Mouse (Mus musculus): ENCODE results near the gene Fgf15. TPM values are rescaled to one million over a fixed set of nuclear protein-coding genes. Genes with fewer than 3 reads are reported as not detected.
"Not testable (repeated sequence)": the region's sequence is repeated elsewhere in the genome, so short reads cannot be mapped to it uniquely, and the experiment has no call there.

Fgf15 gene
- polyA plus RNA-seq, 1 experiment from 2014 or later = 0.07 TPM

- Histone ChIP-seq H3K4me2 (no peak overlapping the region), H3K9me3 (replicated peaks) (no peaks in the 10 kb centered on the region), H3K4me3 (replicated peaks) (no peak overlapping the region), H3K36me3 (no peaks in the 10 kb centered on the region), H3K4me1 (replicated peaks) (no peaks in the 10 kb centered on the region), H3K9ac (no peak overlapping the region), H3K27ac (no peak overlapping the region), H3K27me3 (peaks cover 93% of the 10 kb centered on the region)
- WGBS (ENCODE audit: insufficient replicate concordance) = 5% methylated on average over 11 of the region's 11 CpGs
- DNase-seq (no peak), ATAC-seq (ENCODE audit: low read depth) (no peak)
Measured at GRCm38 (mm10) chr7:144863196-144863595, 33.1 kb upstream of the Fgf15 start.

DNA sequence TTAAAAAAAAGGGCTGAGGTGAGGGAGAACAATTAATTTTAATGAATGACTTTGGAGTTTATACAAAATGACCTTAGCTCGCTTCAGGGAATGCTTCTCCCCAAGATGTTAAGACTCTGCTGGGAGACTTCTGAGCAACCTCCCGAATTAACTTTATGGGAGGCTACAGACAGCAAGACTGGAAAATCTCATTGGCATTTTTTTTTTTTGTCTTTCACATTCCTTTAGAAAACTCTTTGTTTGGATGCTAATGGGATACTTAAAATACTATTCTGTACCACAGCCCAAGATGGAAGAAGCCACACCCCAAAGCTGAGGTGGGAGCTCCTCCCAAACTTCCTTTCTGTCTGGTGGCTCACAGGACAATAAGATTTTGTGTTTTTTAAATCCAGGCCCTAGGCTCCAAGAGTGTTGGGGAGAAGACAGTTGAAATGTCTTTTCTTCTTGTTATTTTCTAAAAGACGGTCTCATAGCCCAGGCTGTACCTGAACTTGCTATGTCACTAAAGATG lies 32.1 kb upstream of the Fgf15 start:
- no peak overlapping the region for H3K4me3 ChIP-seq (replicated peaks)
- H3K27me3 ChIP-seq = peaks cover 88% of the 10 kb centered on the region
- H3K4me1 ChIP-seq (replicated peaks) = no peaks in the 10 kb centered on the region
- H3K4me2 ChIP-seq = no peak overlapping the region
- H3K9ac ChIP-seq = no peak overlapping the region
- ATAC-seq (ENCODE audit: low read depth) (no peak), DNase-seq (no peak)
- no peak overlapping the region for H3K27ac ChIP-seq
- H3K36me3 ChIP-seq = no peaks in the 10 kb centered on the region
- no peaks in the 10 kb centered on the region for H3K9me3 ChIP-seq (replicated peaks)
- WGBS (ENCODE audit: insufficient replicate concordance) = 44% methylated on average over 3 of the region's 3 CpGs

GRCm38 (mm10) chr7:144867161-144867560 lies 29.2 kb upstream of the Fgf15 start:
- peaks cover 58% of the 10 kb centered on the region for H3K27me3 ChIP-seq
- H3K9ac ChIP-seq = no peak overlapping the region
- H3K4me1 ChIP-seq (replicated peaks) = no peaks in the 10 kb centered on the region
- WGBS (ENCODE audit: insufficient replicate concordance) = 45% methylated on average over 4 of the region's 4 CpGs
- H3K27ac ChIP-seq = no peak overlapping the region
- H3K4me3 ChIP-seq (replicated peaks) = no peak overlapping the region
- DNase-seq (no peak), ATAC-seq (ENCODE audit: low read depth) (no peak)
- H3K36me3 ChIP-seq = no peaks in the 10 kb centered on the region
- no peak overlapping the region for H3K4me2 ChIP-seq
- no peaks in the 10 kb centered on the region for H3K9me3 ChIP-seq (replicated peaks)

DNA sequence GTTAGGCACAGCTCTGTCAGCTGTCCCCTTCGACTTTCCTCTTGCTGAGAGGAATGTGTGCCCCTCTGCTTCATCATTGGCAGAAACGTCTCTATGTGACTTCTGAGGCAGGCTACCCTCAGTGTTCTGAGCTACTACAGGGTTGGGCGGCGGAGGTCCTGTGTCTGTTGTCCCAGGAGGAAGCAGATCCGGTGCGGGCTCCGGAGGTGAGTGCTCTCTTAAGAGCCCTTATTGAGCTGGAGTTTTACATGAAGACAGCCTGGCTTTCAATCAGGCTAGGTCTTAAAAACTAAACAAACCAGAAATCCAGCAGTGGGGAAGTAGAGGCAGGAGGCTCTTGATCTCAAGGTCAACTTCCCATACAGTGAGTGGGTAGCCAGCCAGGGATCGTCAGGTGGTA lies 28.7 kb upstream of the Fgf15 start:
- Histone ChIP-seq H3K9ac (no peak overlapping the region), H3K4me3 (replicated peaks) (no peak overlapping the region), H3K9me3 (replicated peaks) (no peaks in the 10 kb centered on the region), H3K27me3 (peaks cover 54% of the 10 kb centered on the region), H3K27ac (no peak overlapping the region), H3K36me3 (no peaks in the 10 kb centered on the region), H3K4me2 (no peak overlapping the region), H3K4me1 (replicated peaks) (no peaks in the 10 kb centered on the region)
- 64% methylated on average over 8 of the region's 8 CpGs for WGBS (ENCODE audit: insufficient replicate concordance)
- DNase-seq (no peak), ATAC-seq (ENCODE audit: low read depth) (no peak)

DNA sequence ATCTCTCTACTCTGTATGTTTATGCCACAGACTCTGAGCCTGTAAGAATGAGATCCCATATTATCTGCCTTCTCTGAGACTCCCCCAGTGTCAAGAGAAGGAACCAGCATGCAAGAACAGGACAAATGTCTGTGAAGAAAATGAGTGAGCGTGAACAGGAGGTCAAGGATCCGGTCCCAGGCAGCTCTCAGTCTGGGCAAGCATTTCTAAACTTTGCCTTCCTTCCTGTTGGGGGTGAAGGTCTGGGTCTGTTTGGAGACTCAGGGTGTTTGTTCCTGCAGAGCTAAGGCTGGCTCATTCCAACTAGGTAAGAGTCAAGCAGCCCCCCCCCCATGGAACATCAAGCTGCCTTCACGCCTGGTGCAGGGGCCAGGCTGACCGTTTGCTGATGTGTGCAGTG lies 23.9 kb upstream of the Fgf15 start:
- Histone ChIP-seq H3K4me3 (replicated peaks) (no peak overlapping the region), H3K4me1 (replicated peaks) (no peaks in the 10 kb centered on the region), H3K36me3 (no peaks in the 10 kb centered on the region), H3K9ac (no peak overlapping the region), H3K27ac (no peak overlapping the region), H3K9me3 (replicated peaks) (no peaks in the 10 kb centered on the region), H3K4me2 (no peak overlapping the region), H3K27me3 (peaks cover 23% of the 10 kb centered on the region)
- no peak for DNase-seq
- 26% methylated on average over 4 of the region's 4 CpGs for WGBS (ENCODE audit: insufficient replicate concordance)
- ATAC-seq (ENCODE audit: low read depth) = peak; percentile 10; the same call in 1 of the 2 replicates

GRCm38 (mm10) chr7:144873160-144873559 lies 23.2 kb upstream of the Fgf15 start:
- H3K4me2 ChIP-seq = no peak overlapping the region
- H3K27me3 ChIP-seq = 0 out of 2 replicates have a peak, but pooled peaks cover 22% of the 10 kb centered on the region
- no peaks in the 10 kb centered on the region for H3K9me3 ChIP-seq (replicated peaks)
- no peak overlapping the region for H3K9ac ChIP-seq
- H3K27ac ChIP-seq = no peak overlapping the region
- no peaks in the 10 kb centered on the region for H3K36me3 ChIP-seq
- ATAC-seq (ENCODE audit: low read depth) (no peak), DNase-seq (no peak)
- H3K4me1 ChIP-seq (replicated peaks) = no peaks in the 10 kb centered on the region
- 58% methylated on average over 4 of the region's 4 CpGs for WGBS (ENCODE audit: insufficient replicate concordance)
- no peak overlapping the region for H3K4me3 ChIP-seq (replicated peaks)

DNA sequence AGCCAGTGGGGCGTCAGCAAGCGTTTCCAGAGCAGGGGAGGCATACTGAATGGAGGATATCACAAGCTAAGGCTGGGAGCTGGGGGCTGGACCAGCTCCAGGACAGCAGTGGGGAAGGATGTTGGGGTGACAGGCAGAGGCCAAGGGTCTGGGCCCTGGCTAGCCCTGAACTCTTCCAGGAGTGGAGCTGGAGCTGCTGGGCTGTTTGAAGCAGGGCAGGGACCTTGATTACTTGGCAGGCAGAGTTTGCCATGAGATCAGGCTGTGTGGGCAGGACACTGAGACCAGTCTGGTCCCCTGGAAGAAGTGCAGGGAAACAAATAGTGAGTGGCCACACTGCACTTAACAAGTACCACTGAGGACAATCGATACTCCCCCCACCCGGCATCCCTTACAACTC lies 22.1 kb upstream of the Fgf15 start:
- ATAC-seq (ENCODE audit: low read depth) = no peak
- no peaks in the 10 kb centered on the region for H3K4me1 ChIP-seq (replicated peaks)
- H3K9me3 ChIP-seq (replicated peaks) = no peaks in the 10 kb centered on the region
- no peak overlapping the region for H3K4me3 ChIP-seq (replicated peaks)
- no peak for DNase-seq
- H3K27ac ChIP-seq = no peak overlapping the region
- no peaks in the 10 kb centered on the region for H3K36me3 ChIP-seq
- H3K27me3 ChIP-seq = 0 out of 2 replicates have a peak, but pooled peaks cover 19% of the 10 kb centered on the region
- H3K9ac ChIP-seq = no peak overlapping the region
- WGBS (ENCODE audit: insufficient replicate concordance) = 47% methylated on average over 4 of the region's 4 CpGs
- no peak overlapping the region for H3K4me2 ChIP-seq

DNA sequence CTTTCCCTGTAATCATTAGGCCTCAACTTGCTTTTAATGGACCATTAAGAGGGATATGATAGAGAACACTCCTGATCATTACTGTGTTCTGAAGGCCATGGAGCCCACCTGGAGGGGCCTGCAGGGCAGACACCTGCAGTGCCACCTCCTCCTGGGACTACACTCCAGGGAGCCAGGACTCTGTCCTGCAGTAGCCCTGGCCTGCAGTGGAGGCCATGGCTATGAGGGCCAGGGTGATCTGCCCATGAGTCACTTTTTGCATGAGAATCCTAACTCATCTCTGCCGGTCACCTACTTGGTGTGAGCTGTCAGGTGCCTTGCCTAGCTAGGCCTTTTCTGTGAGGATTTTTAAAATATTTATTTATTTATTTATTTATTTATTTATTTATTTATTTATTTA lies 17.9 kb upstream of the Fgf15 start:
- WGBS (ENCODE audit: insufficient replicate concordance) = 82% methylated on average over 1 of the region's 1 CpGs
- ATAC-seq (ENCODE audit: low read depth) = no peak
- Histone ChIP-seq H3K36me3 (no peaks in the 10 kb centered on the region), H3K4me1 (replicated peaks) (no peaks in the 10 kb centered on the region), H3K27me3 (0 out of 2 replicates have a peak, but pooled peaks cover 19% of the 10 kb centered on the region), H3K27ac (no peak overlapping the region), H3K4me3 (replicated peaks) (no peak overlapping the region), H3K9me3 (replicated peaks) (no peaks in the 10 kb centered on the region), H3K4me2 (no peak overlapping the region), H3K9ac (no peak overlapping the region)
- no peak for DNase-seq

GRCm38 (mm10) chr7:144883106-144883505 lies 13.2 kb upstream of the Fgf15 start:
- Histone ChIP-seq H3K27me3 (peaks cover 7% of the 10 kb centered on the region), H3K9ac (no peak overlapping the region), H3K27ac (no peak overlapping the region), H3K4me3 (replicated peaks) (no peak overlapping the region), H3K4me2 (no peak overlapping the region), H3K9me3 (replicated peaks) (no peaks in the 10 kb centered on the region), H3K36me3 (no peaks in the 10 kb centered on the region), H3K4me1 (replicated peaks) (no peaks in the 10 kb centered on the region)
- DNase-seq (no peak), ATAC-seq (ENCODE audit: low read depth) (no peak)
- WGBS (ENCODE audit: insufficient replicate concordance) = 58% methylated on average over 2 of the region's 2 CpGs

GRCm38 (mm10) chr7:144887672-144888071 lies 8.7 kb upstream of the Fgf15 start:
- Histone ChIP-seq H3K36me3 (no peaks in the 10 kb centered on the region), H3K4me1 (replicated peaks) (no peaks in the 10 kb centered on the region), H3K4me3 (replicated peaks) (no peak overlapping the region), H3K27me3 (peaks cover 40% of the 10 kb centered on the region), H3K4me2 (no peak overlapping the region), H3K27ac (no peak overlapping the region), H3K9me3 (replicated peaks) (no peaks in the 10 kb centered on the region), H3K9ac (no peak overlapping the region)
- DNase-seq (no peak), ATAC-seq (ENCODE audit: low read depth) (no peak)
- 56% methylated on average over 2 of the region's 2 CpGs for WGBS (ENCODE audit: insufficient replicate concordance)

DNA sequence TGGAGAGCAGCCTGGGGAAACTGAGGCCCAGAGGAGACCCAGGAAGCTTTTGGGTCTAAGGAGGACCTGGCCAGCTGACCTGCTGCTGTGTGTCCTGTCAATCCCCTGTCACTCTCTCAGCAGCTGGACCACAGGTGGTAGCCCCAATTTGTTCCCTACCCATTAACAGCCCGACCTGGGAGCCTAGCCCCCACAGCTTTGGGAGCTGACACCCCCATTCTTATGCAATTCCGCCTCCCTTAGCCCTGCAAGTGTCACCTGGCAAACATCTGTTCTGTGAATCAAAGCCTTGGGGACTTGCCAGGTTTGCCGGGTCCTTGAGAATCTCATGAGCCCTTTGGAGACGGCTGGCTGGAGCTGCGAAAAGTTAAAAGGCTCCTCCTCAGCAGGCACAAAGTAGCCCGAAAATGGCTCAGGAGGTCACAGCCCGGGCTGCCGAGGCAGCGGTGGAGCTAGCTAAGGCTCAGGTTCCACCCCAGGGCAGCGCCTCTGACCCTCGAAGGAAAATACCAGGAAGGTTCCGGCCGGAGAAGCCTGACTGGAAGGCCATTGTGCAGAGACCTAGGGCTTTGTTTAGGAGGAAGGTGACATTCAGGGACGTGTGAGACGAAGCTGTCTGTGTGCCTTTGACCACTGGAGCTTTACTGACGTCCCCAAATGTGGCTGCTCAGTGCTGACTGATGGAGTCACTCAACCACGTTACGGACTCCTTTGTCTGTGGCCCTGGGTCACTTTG lies 7.6 kb upstream of the Fgf15 start:
- Histone ChIP-seq H3K27ac (no peak overlapping the region), H3K4me2 (no peak overlapping the region), H3K36me3 (no peaks in the 10 kb centered on the region), H3K9me3 (replicated peaks) (no peaks in the 10 kb centered on the region), H3K4me1 (replicated peaks) (no peaks in the 10 kb centered on the region), H3K4me3 (replicated peaks) (no peak overlapping the region), H3K27me3 (peaks cover 42% of the 10 kb centered on the region), H3K9ac (no peak overlapping the region)
- 14% methylated on average over 18 of the region's 18 CpGs for WGBS (ENCODE audit: insufficient replicate concordance)
- no peak for DNase-seq
- no peak for ATAC-seq (ENCODE audit: low read depth)

GRCm38 (mm10) chr7:144890661-144891060 lies 5.7 kb upstream of the Fgf15 start:
- Histone ChIP-seq H3K4me1 (replicated peaks) (peaks cover 12% of the 10 kb centered on the region), H3K27me3 (peaks cover 59% of the 10 kb centered on the region)
- WGBS (ENCODE audit: insufficient replicate concordance) = 73% methylated on average over 1 of the region's 1 CpGs
- ATAC-seq (ENCODE audit: low read depth); H3K4me3 ChIP-seq (replicated peaks); H3K9ac ChIP-seq; H3K36me3 ChIP-seq; H3K27ac ChIP-seq; H3K9me3 ChIP-seq (replicated peaks); H3K4me2 ChIP-seq; DNase-seq: not testable (repeated sequence)

Data from liver, embryonic 13.5 days (tissue).